Mouse (Mus musculus): Measurements from ENCODE around the gene Gm8050. TPM values are rescaled to one million over a fixed set of nuclear protein-coding genes. Genes with fewer than 3 reads are reported as not detected.
"Not testable (repeated sequence)": the region's sequence is repeated elsewhere in the genome, so short reads cannot be mapped to it uniquely, and the experiment has no call there.

Gene Gm8050
- polyA plus RNA-seq (2016; fragmentation: Nextera tagmentation; extraction: Ambion mirVana) = 0.27 TPM in 1 of 2 replicates, not detected in the other

DNA sequence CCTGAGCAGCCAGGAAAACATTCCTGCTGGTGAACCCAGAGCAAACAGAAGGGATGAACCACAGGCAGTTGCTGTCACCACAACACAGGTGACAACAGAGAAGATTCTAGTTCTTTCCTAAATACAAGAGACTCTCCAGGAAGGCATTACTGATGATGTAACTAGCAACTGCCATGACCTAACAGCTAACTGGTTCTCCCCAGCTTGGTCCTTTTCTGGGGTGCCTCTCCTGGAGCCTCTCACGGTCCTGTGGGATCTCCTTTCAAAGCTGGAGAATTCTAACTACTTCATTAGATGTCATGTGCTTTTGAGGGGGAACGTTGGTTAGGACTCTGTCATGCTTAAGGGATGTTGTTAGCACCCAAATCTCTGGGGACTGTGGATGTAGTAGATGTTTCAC lies at the start of gene Gm8050:
Gm8050 (minus strand) TSS at position 101 of the 400 bp plus-strand sequence.
- H3K27me3 ChIP-seq, H3K4me3 ChIP-seq: not testable (repeated sequence)
- WGBS = 85% methylated on average over 1 of the region's 2 CpGs

DNA sequence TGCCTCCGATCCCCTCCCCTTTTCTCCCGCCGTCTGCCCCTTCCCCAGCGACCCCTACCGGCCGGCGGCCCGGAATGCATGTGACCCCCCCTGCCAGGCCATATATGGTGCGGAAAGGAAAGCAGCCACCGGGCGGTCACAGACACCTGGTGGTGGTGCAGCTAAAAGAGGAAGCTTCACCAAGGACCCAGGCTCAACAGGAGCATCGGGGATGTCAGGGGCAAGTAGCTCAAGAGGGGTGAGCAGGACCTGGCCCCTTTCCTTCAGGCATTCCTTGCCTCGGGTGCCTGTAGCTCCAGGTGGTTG lies 37.1 kb upstream of the Gm8050 start:
- not testable (repeated sequence) for H3K9me3 ChIP-seq; ATAC-seq (ENCODE audit: low FRiP score, low read depth); H3K36me3 ChIP-seq; H3K27ac ChIP-seq (replicated peaks); H3K9ac ChIP-seq (replicated peaks); H3K4me1 ChIP-seq; H3K27me3 ChIP-seq
- WGBS = 2% methylated on average over 5 of the region's 13 CpGs
- H3K4me3 ChIP-seq = peak overlapping the region; percentile 46
- peak overlapping the region; percentile 51 for H3K4me2 ChIP-seq (replicated peaks)

More for the DNA sequence above, at the start of gene Gm8050:
- not testable (repeated sequence) for H3K9me3 ChIP-seq; H3K36me3 ChIP-seq; H3K4me1 ChIP-seq; H3K9ac ChIP-seq (replicated peaks); H3K27ac ChIP-seq (replicated peaks); ATAC-seq (ENCODE audit: low FRiP score, low read depth); H3K4me2 ChIP-seq (replicated peaks)

DNA sequence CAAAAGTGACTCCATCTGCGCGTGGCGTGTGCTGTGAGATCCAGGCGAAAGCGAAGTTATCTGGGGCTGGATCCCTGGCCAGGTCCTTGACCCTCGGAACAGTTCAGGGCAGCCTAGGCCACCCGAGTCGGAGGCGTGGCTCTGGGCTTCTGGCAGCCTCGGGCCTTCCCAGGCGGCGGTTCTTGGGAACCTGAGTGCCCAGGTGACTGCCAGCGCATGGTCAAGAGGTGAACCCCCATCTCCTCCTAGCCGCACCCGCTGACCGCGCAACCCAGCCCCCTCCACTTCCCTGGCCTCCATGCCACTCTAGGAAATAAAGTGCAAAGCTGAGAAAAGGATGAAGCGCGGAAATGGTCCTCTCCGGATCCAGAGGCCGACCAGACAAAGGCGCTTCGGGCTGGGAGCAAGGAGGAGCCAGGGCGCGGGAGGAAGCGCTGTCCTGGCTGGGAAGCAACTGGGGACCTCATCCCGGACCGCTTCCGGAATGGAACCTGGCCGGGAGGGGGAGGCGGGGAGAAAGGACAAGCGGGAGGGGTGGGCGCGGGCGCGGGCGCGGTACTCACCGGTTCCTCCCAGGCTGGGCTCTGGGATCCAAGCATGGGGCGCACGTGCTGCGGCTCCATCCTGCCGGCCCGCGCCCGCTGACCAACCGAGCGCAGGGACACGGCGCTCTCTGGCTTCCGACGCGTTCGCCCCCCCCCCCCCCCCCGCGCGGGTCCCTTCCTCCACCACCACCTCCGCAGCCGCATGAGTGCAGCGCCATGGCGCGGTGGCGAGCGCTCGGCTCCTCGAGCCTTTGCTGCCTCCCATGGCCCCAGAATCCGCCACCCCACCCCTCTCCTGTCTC lies 36.6 kb upstream of the Gm8050 start:
- not testable (repeated sequence) for H3K27ac ChIP-seq (replicated peaks)

DNA sequence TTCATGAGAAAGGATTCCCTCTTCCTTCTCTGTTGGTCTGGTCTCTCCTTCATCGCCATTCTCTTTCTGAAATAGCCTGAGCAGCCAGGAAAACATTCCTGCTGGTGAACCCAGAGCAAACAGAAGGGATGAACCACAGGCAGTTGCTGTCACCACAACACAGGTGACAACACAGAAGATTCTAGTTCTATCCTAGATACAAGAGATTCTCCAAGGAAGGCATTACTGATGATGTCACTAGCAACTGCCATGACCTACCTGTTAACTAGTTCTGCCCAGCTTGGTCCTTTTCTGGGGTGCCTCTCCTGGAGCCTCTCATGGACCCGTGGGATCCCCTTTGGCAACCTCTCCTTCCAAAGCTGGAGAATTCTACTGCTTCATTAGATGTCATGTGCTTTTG lies 22.2 kb upstream of the Gm8050 start, which contains the start of gene Gm3636:
Gm3636 (minus strand) TSS at position 101 of the 400 bp plus-strand sequence.
- H3K4me3 ChIP-seq; H3K27me3 ChIP-seq; H3K9me3 ChIP-seq; H3K4me1 ChIP-seq; H3K9ac ChIP-seq (replicated peaks); H3K4me2 ChIP-seq (replicated peaks); ATAC-seq (ENCODE audit: low FRiP score, low read depth); H3K27ac ChIP-seq (replicated peaks); H3K36me3 ChIP-seq: not testable (repeated sequence)
- no CpG with 5 or more reads among the region's 2 CpGs for WGBS

More for the DNA sequence above, 36.6 kb upstream of the Gm8050 start:
- Histone ChIP-seq H3K4me3 (peak overlapping the region; percentile 46), H3K4me2 (replicated peaks) (peak overlapping the region; percentile 51), H3K9ac (replicated peaks) (peak overlapping the region; percentile 49)
- not testable (repeated sequence) for ATAC-seq (ENCODE audit: low FRiP score, low read depth); H3K27me3 ChIP-seq; H3K9me3 ChIP-seq; H3K36me3 ChIP-seq; H3K4me1 ChIP-seq
- 0% methylated on average over 23 of the region's 67 CpGs for WGBS

DNA sequence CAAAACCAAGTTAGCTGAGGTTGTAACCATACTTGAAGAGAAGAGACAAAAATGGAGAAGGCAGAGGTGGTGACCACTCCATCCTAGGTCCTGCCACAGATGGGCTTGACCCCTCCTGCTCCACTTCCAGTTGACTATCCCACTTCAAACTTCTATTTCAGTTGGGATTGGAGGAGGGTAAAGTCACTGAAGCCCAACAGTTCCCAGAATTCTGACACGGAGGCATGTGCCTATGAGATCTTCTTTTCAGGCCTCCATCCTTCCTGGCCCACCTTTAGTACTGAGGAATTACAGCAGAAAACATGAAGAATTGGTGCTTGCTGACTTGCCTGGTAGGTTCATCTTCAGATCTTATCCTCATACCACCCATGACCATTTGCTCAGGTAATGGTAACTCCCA lies 36.0 kb downstream of the Gm8050 start, which contains the start of gene Gm10251:
Gm10251 (minus strand) TSS at position 101 of the 400 bp plus-strand sequence.
- H3K4me2 ChIP-seq (replicated peaks); H3K9ac ChIP-seq (replicated peaks); H3K9me3 ChIP-seq; H3K4me3 ChIP-seq; H3K36me3 ChIP-seq; H3K27ac ChIP-seq (replicated peaks); ATAC-seq (ENCODE audit: low FRiP score, low read depth); H3K4me1 ChIP-seq; H3K27me3 ChIP-seq: not testable (repeated sequence)
- WGBS = no CpG with 5 or more reads among the region's 1 CpGs

Other genes with a start within 250 kb of the Gm8050 start
- gene Gm8356, start 183.0 kb downstream of the Gm8050 start, polyA plus RNA-seq (2016; fragmentation: Nextera tagmentation; extraction: Ambion mirVana) = not detected in 2 replicates
- 0.46 and 0.72 TPM in 2 replicates for gene Gm3629, start 129.6 kb downstream of the Gm8050 start, polyA plus RNA-seq (2016; fragmentation: Nextera tagmentation; extraction: Ambion mirVana)
- not detected in 2 replicates for gene Gm3460, start 97.8 kb downstream of the Gm8050 start, polyA plus RNA-seq (2016; fragmentation: Nextera tagmentation; extraction: Ambion mirVana)
- gene Gm10251, start 36.1 kb downstream of the Gm8050 start, polyA plus RNA-seq (2016; fragmentation: Nextera tagmentation; extraction: Ambion mirVana) = 0.17 TPM in 1 of 2 replicates, not detected in the other
- 7.9 and 9.9 TPM in 2 replicates for gene Gm3636, start 22.1 kb upstream of the Gm8050 start, polyA plus RNA-seq (2016; fragmentation: Nextera tagmentation; extraction: Ambion mirVana)
- not detected in 2 replicates for gene Gm8362, start 54.2 kb upstream of the Gm8050 start, polyA plus RNA-seq (2016; fragmentation: Nextera tagmentation; extraction: Ambion mirVana)
- not detected in 2 replicates for gene Gm3642, start 120.1 kb upstream of the Gm8050 start, polyA plus RNA-seq (2016; fragmentation: Nextera tagmentation; extraction: Ambion mirVana)
- 1.9 and 2.3 TPM in 2 replicates for gene Gm3667, start 169.7 kb upstream of the Gm8050 start, polyA plus RNA-seq (2016; fragmentation: Nextera tagmentation; extraction: Ambion mirVana)